Mouse (Mus musculus) CH12.LX (cell line): ENCODE measurements around the gene Zfpm1. TPM values are rescaled to one million over a fixed set of nuclear protein-coding genes. Genes with fewer than 3 reads are reported as not detected.

ENCODE experiments used
- DNase-seq: peaks from one replicate; pipeline ENCODE4 v3.0.0-alpha.2; 2013; ENCODE audit errors: extremely low read depth
- H3K27ac ChIP-seq: 2 replicates; pipeline ENCODE4 v1.5.1; 2012; ENCODE audit warnings: low read depth, mild to moderate bottlenecking, control low read depth, moderate library complexity; ENCODE audit not compliant: insufficient read depth
- H3K27me3 ChIP-seq: replicated peaks from 2 replicates; pipeline ENCODE3; 2012; ENCODE audit warnings: inconsistent platforms
- H3K36me3 ChIP-seq, 2 experiments: replicated peaks in 1 of 2; 2 replicates each; pipeline versions ENCODE3 to v1.6.1; 2012; ENCODE audit warnings: inconsistent platforms in 1 of 2, low read length in 1 of 2, mild to moderate bottlenecking in 1 of 2, mixed read lengths in 1 of 2, moderate library complexity in 1 of 2; ENCODE audit not compliant: control insufficient read depth in 1 of 2, insufficient read depth in 1 of 2
- H3K4me1 ChIP-seq, 2 experiments: 2 replicates each; pipeline ENCODE4 v1.6.1; 2012; ENCODE audit warnings: inconsistent platforms in 1 of 2, moderate library complexity in 1 of 2; ENCODE audit not compliant: insufficient read depth in 2 of 2, control insufficient read depth in 1 of 2
- H3K4me2 ChIP-seq: 2 replicates; pipeline ENCODE4 v1.6.1; 2012; ENCODE audit warnings: low read depth, mild to moderate bottlenecking, control low read depth; ENCODE audit not compliant: poor library complexity, insufficient read depth, severe bottlenecking
- H3K4me3 ChIP-seq, 3 experiments: fragments of 150-350 bp in 1 of 3; sonication (generic) in 1 of 3; replicated peaks in 1 of 3; 2 replicates each; pipeline versions ENCODE3 to v1.5.1; 2011 to 2012; ENCODE audit warnings: low read depth in 2 of 3, low read length in 2 of 3, mild to moderate bottlenecking in 2 of 3, moderate library complexity in 2 of 3, control low read depth in 1 of 3, improper control_type of control experiment in 1 of 3, inconsistent platforms in 1 of 3, mixed read lengths in 1 of 3; ENCODE audit not compliant: poor library complexity in 1 of 3
- H3K79me2 ChIP-seq: replicated peaks from 2 replicates; pipeline ENCODE4 v1.6.1; 2012; ENCODE audit warnings: mild to moderate bottlenecking, moderate library complexity; ENCODE audit not compliant: control insufficient read depth, poor library complexity, insufficient read depth, severe bottlenecking; ENCODE audit errors: extremely low read depth
- H3K9ac ChIP-seq: 2 replicates; pipeline ENCODE4 v1.6.1; 2012; ENCODE audit warnings: low read depth, mild to moderate bottlenecking, control low read depth, moderate library complexity; ENCODE audit not compliant: insufficient read depth
- H3K9me3 ChIP-seq: replicated peaks from 2 replicates; pipeline ENCODE3; 2012; ENCODE audit warnings: low read length, inconsistent platforms, mixed read lengths
- BHLHE40 ChIP-seq: IDR thresholded peaks from 2 replicates; pipeline ENCODE4 v1.6.1; 2011; ENCODE audit warnings: mild to moderate bottlenecking, low read depth, low read length, improper control_type of control experiment
- CTCF ChIP-seq, 2 experiments: IDR thresholded peaks in 1 of 2; conservative IDR thresholded peaks in 1 of 2; 2 replicates each; pipeline ENCODE4 v1.5.1; 2011 to 2012; ENCODE audit warnings: low read depth in 2 of 2, low read length in 2 of 2, improper control_type of control experiment in 1 of 2, inconsistent platforms in 1 of 2, mild to moderate bottlenecking in 1 of 2, moderate library complexity in 1 of 2
- IRF4 ChIP-seq: IDR thresholded peaks from 2 replicates; pipeline ENCODE4 v1.6.1; 2014; ENCODE audit warnings: low read depth, mild to moderate bottlenecking, inconsistent platforms, low read length, improper control_type of control experiment
- MAFK ChIP-seq: IDR thresholded peaks from 2 replicates; pipeline ENCODE4 v1.6.1; 2011; ENCODE audit warnings: low read length, improper control_type of control experiment; ENCODE audit not compliant: insufficient replicate concordance
- MAX ChIP-seq: IDR thresholded peaks from 2 replicates; pipeline ENCODE4 v1.6.1; 2011; ENCODE audit warnings: low read length, improper control_type of control experiment
- MEF2A ChIP-seq: IDR thresholded peaks from 2 replicates; pipeline ENCODE4 v1.6.1; 2014; ENCODE audit warnings: low read depth, mild to moderate bottlenecking, inconsistent platforms, low read length, improper control_type of control experiment, borderline replicate concordance
- MXI1 ChIP-seq: IDR thresholded peaks from 2 replicates; pipeline ENCODE4 v1.6.1; 2011; ENCODE audit warnings: mild to moderate bottlenecking, low read depth, low read length, improper control_type of control experiment
- MYC ChIP-seq: IDR thresholded peaks from 2 replicates; pipeline ENCODE4 v1.6.1; 2011; ENCODE audit warnings: low read depth, mild to moderate bottlenecking, improper control_type of control experiment, low read length
- POLR2AphosphoS2 ChIP-seq: IDR thresholded peaks from 2 replicates; pipeline ENCODE4 v1.6.1; 2011; ENCODE audit warnings: low read depth, low read length, improper control_type of control experiment
- RAD21 ChIP-seq: IDR thresholded peaks from 2 replicates; pipeline ENCODE4 v1.6.1; 2011; ENCODE audit warnings: low read depth, mild to moderate bottlenecking, low read length, improper control_type of control experiment, moderate library complexity
- RCOR1 ChIP-seq: conservative IDR thresholded peaks from 2 replicates; pipeline ENCODE4 v1.6.1; 2012; ENCODE audit warnings: low read depth, mild to moderate bottlenecking, inconsistent platforms, low read length, improper control_type of control experiment
- SIN3A ChIP-seq: IDR thresholded peaks from 2 replicates; pipeline ENCODE4 v1.6.1; 2012; ENCODE audit warnings: low read length, improper control_type of control experiment, inconsistent platforms
- TCF12 ChIP-seq: IDR thresholded peaks from 2 replicates; pipeline ENCODE4 v1.6.1; 2014; ENCODE audit warnings: low read depth, mild to moderate bottlenecking, inconsistent platforms, low read length, improper control_type of control experiment
- USF1 ChIP-seq: IDR thresholded peaks from 2 replicates; pipeline ENCODE4 v1.6.1; 2014; ENCODE audit warnings: low read depth, mild to moderate bottlenecking, inconsistent platforms, low read length, improper control_type of control experiment
- dilution Hi-C: fragments of 300-500 bp; cut with MboI; formaldehyde crosslinking; loops from 2 replicates; pipeline ENCODE4 v1.14.3; 2020; ENCODE audit warnings: low sequenced_read_pairs; ENCODE audit not compliant: extremely low pct_unique_long_range_greater_than_20kb, extremely low pct_ligation_motif_present
- in situ Hi-C: fragments of 300-500 bp; cut with MboI; formaldehyde crosslinking; loops from 3 replicates; pipeline ENCODE4 v1.14.3; 2019; ENCODE audit warnings: low sequenced_read_pairs, low pct_ligation_motif_present, low pct_unique_long_range_greater_than_20kb, mixed read lengths
- polyA plus RNA-seq: library from polyadenylated mRNA; unstranded; fragments of >175 nt; gene quantifications from 2 replicates; pipeline ENCODE4 v1.2.1, GENCODE M21; 2012; ENCODE audit warnings: low read depth; ENCODE audit not compliant: insufficient read length
- total RNA-seq, 2 experiments: library from RNA; depleted of rRNA; stranded (reverse); fragments of 300-350 nt in 1 of 2; fragments of >200 nt in 1 of 2; gene quantifications; 2 replicates each; pipeline ENCODE4 v1.2.3; 2012 to 2014

Gene Zfpm1
- total and polyA plus RNA-seq, 3 experiments, result 11.0 to 63.5 (median 30.1) TPM

DNA sequence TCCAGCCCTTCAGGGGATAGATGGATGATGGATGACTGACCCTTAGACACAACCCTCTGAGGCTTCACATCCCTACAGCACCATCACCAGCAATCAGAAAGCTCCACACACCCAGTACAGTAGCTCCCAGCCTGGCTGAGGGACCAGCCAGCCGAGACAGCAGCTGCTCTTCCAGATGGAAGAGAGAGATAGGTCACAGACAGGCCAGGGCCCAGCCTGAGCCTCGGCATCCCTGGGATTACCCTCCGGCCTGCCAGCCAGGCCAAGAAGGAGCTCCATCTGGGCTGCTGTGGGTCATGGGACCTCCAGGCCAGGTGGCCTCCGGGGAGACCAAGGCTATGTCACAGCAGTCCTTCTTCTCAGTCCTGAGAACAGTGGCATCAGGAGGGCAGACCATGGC is 38.6 kb upstream of the Zfpm1 start:
- DNase-seq, result no peak
- H3K9ac ChIP-seq, result no peak overlapping the region
- no peaks in the 10 kb centered on the region for H3K9me3 ChIP-seq
- H3K27ac ChIP-seq, result no peak overlapping the region
- TF ChIP-seq CTCF (conservative IDR thresholded peaks at IDR 0.05 in 1 of 2, IDR thresholded peaks at IDR 0.05 in 1 of 2; ENCODE audit: low read depth in 2 of 2, low read length in 2 of 2) (no peak), RCOR1 (no peak), MAFK (no peak), MEF2A (no peak), POLR2AphosphoS2 (no peak), RAD21 (no peak), IRF4 (no peak), BHLHE40 (no peak), SIN3A (no peak), TCF12 (no peak)
- dilution Hi-C loops (no loop called here), in situ Hi-C loops (no loop called here)
- no peaks in the 10 kb centered on the region for H3K36me3 ChIP-seq
- peaks cover 6 to 22% of the 10 kb centered on the region in 2 experiments; a peak in 3 of 4 replicates for H3K4me1 ChIP-seq
- H3K4me2 ChIP-seq, result no peak overlapping the region
- no peaks in the 10 kb centered on the region for H3K79me2 ChIP-seq
- no peak overlapping the region for H3K4me3 ChIP-seq
- peaks cover 11% of the 10 kb centered on the region for H3K27me3 ChIP-seq

DNA sequence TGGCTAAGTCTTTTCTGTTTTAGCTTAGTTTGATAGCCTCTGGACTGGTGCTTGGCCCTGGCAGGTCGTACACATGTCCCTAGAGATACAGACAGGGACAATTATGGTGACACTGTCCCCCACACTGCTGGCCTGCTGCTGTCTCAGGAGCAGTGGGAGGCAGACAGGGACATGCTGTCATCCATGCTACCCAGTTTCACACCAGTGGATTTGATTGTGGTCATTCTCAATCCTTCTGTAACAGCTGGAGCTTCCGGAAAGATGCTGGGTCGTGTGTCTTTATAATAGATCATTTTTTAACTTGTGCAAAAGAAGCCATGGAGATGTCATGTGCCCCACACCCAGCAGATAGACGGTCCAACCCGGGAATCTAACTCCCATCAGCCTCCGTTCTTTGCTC is 36.8 kb upstream of the Zfpm1 start:
- Histone ChIP-seq H3K4me1 (peaks cover 6 to 22% of the 10 kb centered on the region in 2 experiments; a peak in 3 of 4 replicates), H3K9me3 (no peaks in the 10 kb centered on the region), H3K27me3 (peaks cover 18% of the 10 kb centered on the region), H3K4me3 (no peak overlapping the region), H3K4me2 (no peak overlapping the region), H3K36me3 (no peaks in the 10 kb centered on the region), H3K27ac (no peak overlapping the region), H3K79me2 (no peaks in the 10 kb centered on the region)
- in situ Hi-C loops (no loop called here), dilution Hi-C loops (no loop called here)
- no peak for TF ChIP-seq MYC
- TF ChIP-seq SIN3A, result no peak
- TF ChIP-seq MAX, result no peak
- TF ChIP-seq MXI1, result no peak
- TF ChIP-seq USF1, result no peak
- TF ChIP-seq, all 38 proteins: peak for 0
- DNase-seq, result no peak
- H3K9ac ChIP-seq, result no peak overlapping the region
